Mouse (Mus musculus): Measurements from ENCODE around the gene Hmcn1. TPM values are rescaled to one million over a fixed set of nuclear protein-coding genes. Genes with fewer than 3 reads are reported as not detected.

Hmcn1 gene
- polyA plus RNA-seq, 1 experiment, result 1.6 TPM

DNA sequence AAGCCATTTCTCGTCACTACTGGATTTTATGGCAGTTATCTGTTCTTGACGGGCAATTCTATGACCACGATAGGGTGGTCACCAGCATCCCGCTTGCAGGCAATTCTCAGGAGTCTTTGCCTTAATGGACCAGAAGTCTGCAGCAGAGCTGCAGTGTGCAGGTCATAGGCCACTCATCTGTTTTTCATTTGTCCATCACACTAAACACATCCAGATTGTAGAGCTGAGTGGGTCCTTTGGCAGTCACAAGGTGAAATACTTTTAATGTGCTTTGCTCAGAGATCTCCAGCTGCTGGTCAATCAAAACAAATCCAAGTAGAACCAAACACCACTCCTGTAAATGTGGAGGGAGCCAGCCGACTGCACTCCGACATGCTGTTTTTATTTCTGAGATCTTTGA lies 311.2 kb downstream of the Hmcn1 start:
- no peak overlapping the region for H3K27ac ChIP-seq (ENCODE audit: insufficient read depth, low read length)
- H3K4me3 ChIP-seq (ENCODE audit: low read depth, low read length), result no peak overlapping the region

GRCm38 (mm10) chr1:150681433-150681832 lies 311.8 kb downstream of the Hmcn1 start:
- no peak overlapping the region for H3K27ac ChIP-seq (ENCODE audit: insufficient read depth, low read length)
- H3K36me3 ChIP-seq (ENCODE audit: control insufficient read depth, insufficient read depth, low read length, poor library complexity, severe bottlenecking), result no peaks in the 10 kb centered on the region
- no peaks in the 10 kb centered on the region for H3K9me3 ChIP-seq (replicated peaks; ENCODE audit: control insufficient read depth, insufficient read depth, low read length, poor library complexity, severe bottlenecking)
- H3K9ac ChIP-seq (ENCODE audit: low read depth, poor library complexity, severe bottlenecking), result no peak overlapping the region
- H3K4me1 ChIP-seq (ENCODE audit: control insufficient read depth, insufficient read depth, low read length), result no peaks in the 10 kb centered on the region
- H3K4me3 ChIP-seq (ENCODE audit: low read depth, low read length), result no peak overlapping the region
- no peaks in the 10 kb centered on the region for H3K27me3 ChIP-seq (ENCODE audit: control insufficient read depth, insufficient read depth, low read length, poor library complexity, severe bottlenecking)
- TF ChIP-seq EP300 (IDR thresholded peaks at IDR 0.05; ENCODE audit: insufficient read depth, low read depth, low read length), result no peak
- no peak for TF ChIP-seq CTCF (IDR thresholded peaks at IDR 0.05; ENCODE audit: low read depth, low read length)
- no peak for TF ChIP-seq POLR2A (IDR thresholded peaks at IDR 0.05; ENCODE audit: insufficient read depth, low read length)

More for the DNA sequence above, 311.2 kb downstream of the Hmcn1 start:
- Histone ChIP-seq H3K9ac (ENCODE audit: low read depth, poor library complexity, severe bottlenecking) (no peak overlapping the region), H3K27me3 (ENCODE audit: control insufficient read depth, insufficient read depth, low read length, poor library complexity, severe bottlenecking) (no peaks in the 10 kb centered on the region), H3K36me3 (ENCODE audit: control insufficient read depth, insufficient read depth, low read length, poor library complexity, severe bottlenecking) (no peaks in the 10 kb centered on the region; the same call in 1 of the 2 replicates), H3K9me3 (replicated peaks; ENCODE audit: control insufficient read depth, insufficient read depth, low read length, poor library complexity, severe bottlenecking) (no peaks in the 10 kb centered on the region), H3K4me1 (ENCODE audit: control insufficient read depth, insufficient read depth, low read length) (no peaks in the 10 kb centered on the region)
- TF ChIP-seq POLR2A (IDR thresholded peaks at IDR 0.05; ENCODE audit: insufficient read depth, low read length) (no peak), EP300 (IDR thresholded peaks at IDR 0.05; ENCODE audit: insufficient read depth, low read depth, low read length) (no peak), CTCF (IDR thresholded peaks at IDR 0.05; ENCODE audit: low read depth, low read length) (no peak)

- H3K9me3 ChIP-seq (replicated peaks; ENCODE audit: control insufficient read depth, insufficient read depth, low read length, poor library complexity, severe bottlenecking), result no peaks in the 10 kb centered on the region
- H3K4me1 ChIP-seq (ENCODE audit: control insufficient read depth, insufficient read depth, low read length), result no peaks in the 10 kb centered on the region
- TF ChIP-seq POLR2A (IDR thresholded peaks at IDR 0.05; ENCODE audit: insufficient read depth, low read length), result no peak
- TF ChIP-seq EP300 (IDR thresholded peaks at IDR 0.05; ENCODE audit: insufficient read depth, low read depth, low read length), result no peak
- TF ChIP-seq CTCF (IDR thresholded peaks at IDR 0.05; ENCODE audit: low read depth, low read length), result no peak
- H3K27me3 ChIP-seq (ENCODE audit: control insufficient read depth, insufficient read depth, low read length, poor library complexity, severe bottlenecking), result no peaks in the 10 kb centered on the region
- no peaks in the 10 kb centered on the region for H3K36me3 ChIP-seq (ENCODE audit: control insufficient read depth, insufficient read depth, low read length, poor library complexity, severe bottlenecking)
- no peak overlapping the region for H3K4me3 ChIP-seq (ENCODE audit: low read depth, low read length)
- H3K27ac ChIP-seq (ENCODE audit: insufficient read depth, low read length), result no peak overlapping the region
- no peak overlapping the region for H3K9ac ChIP-seq (ENCODE audit: low read depth, poor library complexity, severe bottlenecking)
Measured at GRCm38 (mm10) chr1:150681006-150681405, 312.2 kb downstream of the Hmcn1 start.

DNA sequence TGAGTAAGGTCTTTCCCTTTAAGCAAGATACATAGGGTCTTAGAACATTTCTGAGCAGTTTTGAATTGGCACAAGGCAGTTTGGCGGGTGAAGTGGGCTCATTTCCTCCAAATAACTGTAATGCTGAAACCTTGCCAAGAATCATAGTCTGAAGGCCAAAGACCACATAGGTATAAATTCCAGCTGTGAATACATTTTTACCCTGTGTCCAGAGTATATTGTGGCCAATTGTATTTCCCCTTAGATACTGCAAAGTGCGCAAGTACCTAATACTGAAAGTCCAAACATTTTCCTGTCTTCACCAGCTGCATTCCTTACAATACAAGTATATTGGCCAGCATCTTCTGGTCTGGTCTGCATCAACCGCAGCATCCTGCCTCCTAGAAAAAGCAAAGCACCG lies 312.9 kb downstream of the Hmcn1 start:
- H3K4me3 ChIP-seq (ENCODE audit: low read depth, low read length), result no peak overlapping the region
- H3K27ac ChIP-seq (ENCODE audit: insufficient read depth, low read length), result no peak overlapping the region
- no peaks in the 10 kb centered on the region for H3K27me3 ChIP-seq (ENCODE audit: control insufficient read depth, insufficient read depth, low read length, poor library complexity, severe bottlenecking)
- no peaks in the 10 kb centered on the region for H3K4me1 ChIP-seq (ENCODE audit: control insufficient read depth, insufficient read depth, low read length)
- H3K9me3 ChIP-seq (replicated peaks; ENCODE audit: control insufficient read depth, insufficient read depth, low read length, poor library complexity, severe bottlenecking), result no peaks in the 10 kb centered on the region
- no peaks in the 10 kb centered on the region for H3K36me3 ChIP-seq (ENCODE audit: control insufficient read depth, insufficient read depth, low read length, poor library complexity, severe bottlenecking)
- H3K9ac ChIP-seq (ENCODE audit: low read depth, poor library complexity, severe bottlenecking), result no peak overlapping the region
- TF ChIP-seq POLR2A (IDR thresholded peaks at IDR 0.05; ENCODE audit: insufficient read depth, low read length), result no peak
- no peak for TF ChIP-seq EP300 (IDR thresholded peaks at IDR 0.05; ENCODE audit: insufficient read depth, low read depth, low read length)
- TF ChIP-seq CTCF (IDR thresholded peaks at IDR 0.05; ENCODE audit: low read depth, low read length), result no peak

DNA sequence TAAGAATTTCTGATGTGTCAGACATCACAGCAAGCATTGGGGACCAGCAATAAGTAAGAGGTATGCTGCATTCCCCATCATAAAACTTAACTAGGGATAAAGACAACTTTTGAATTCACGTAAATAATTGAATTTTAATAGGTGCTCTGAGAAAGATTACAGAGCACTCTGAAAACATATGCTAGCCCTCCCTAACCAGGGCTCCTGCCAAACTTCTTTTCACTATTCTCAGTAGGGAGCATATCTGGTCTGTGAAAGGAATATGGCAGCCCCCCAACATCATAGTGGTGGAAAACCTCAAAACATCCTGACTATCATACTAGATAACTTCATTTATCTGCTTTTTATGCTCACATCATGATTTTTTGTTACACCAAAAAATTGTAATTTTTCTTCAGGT lies 347.9 kb downstream of the Hmcn1 start:
- Histone ChIP-seq H3K9me3 (replicated peaks; ENCODE audit: control insufficient read depth, insufficient read depth, low read length, poor library complexity, severe bottlenecking) (no peaks in the 10 kb centered on the region), H3K4me3 (ENCODE audit: low read depth, low read length) (no peak overlapping the region), H3K9ac (ENCODE audit: low read depth, poor library complexity, severe bottlenecking) (no peak overlapping the region), H3K36me3 (ENCODE audit: control insufficient read depth, insufficient read depth, low read length, poor library complexity, severe bottlenecking) (no peaks in the 10 kb centered on the region), H3K27ac (ENCODE audit: insufficient read depth, low read length) (no peak overlapping the region), H3K27me3 (ENCODE audit: control insufficient read depth, insufficient read depth, low read length, poor library complexity, severe bottlenecking) (no peaks in the 10 kb centered on the region), H3K4me1 (ENCODE audit: control insufficient read depth, insufficient read depth, low read length) (no peaks in the 10 kb centered on the region)
- TF ChIP-seq CTCF (IDR thresholded peaks at IDR 0.05; ENCODE audit: low read depth, low read length), result no peak
- no peak for TF ChIP-seq POLR2A (IDR thresholded peaks at IDR 0.05; ENCODE audit: insufficient read depth, low read length)
- no peak for TF ChIP-seq EP300 (IDR thresholded peaks at IDR 0.05; ENCODE audit: insufficient read depth, low read depth, low read length)

GRCm38 (mm10) chr1:150639522-150639921 lies 353.7 kb downstream of the Hmcn1 start:
- Histone ChIP-seq H3K9me3 (replicated peaks; ENCODE audit: control insufficient read depth, insufficient read depth, low read length, poor library complexity, severe bottlenecking) (no peaks in the 10 kb centered on the region), H3K27me3 (ENCODE audit: control insufficient read depth, insufficient read depth, low read length, poor library complexity, severe bottlenecking) (no peaks in the 10 kb centered on the region)
- TF ChIP-seq EP300 (IDR thresholded peaks at IDR 0.05; ENCODE audit: insufficient read depth, low read depth, low read length) (no peak), CTCF (IDR thresholded peaks at IDR 0.05; ENCODE audit: low read depth, low read length) (no peak), POLR2A (IDR thresholded peaks at IDR 0.05; ENCODE audit: insufficient read depth, low read length) (no peak)

More at GRCm38 (mm10) chr1:150639522-150639921, 353.7 kb downstream of the Hmcn1 start:
- H3K4me3 ChIP-seq (ENCODE audit: low read depth, low read length), result no peak overlapping the region
- H3K4me1 ChIP-seq (ENCODE audit: control insufficient read depth, insufficient read depth, low read length), result no peaks in the 10 kb centered on the region
- no peaks in the 10 kb centered on the region for H3K36me3 ChIP-seq (ENCODE audit: control insufficient read depth, insufficient read depth, low read length, poor library complexity, severe bottlenecking)
- no peak overlapping the region for H3K27ac ChIP-seq (ENCODE audit: insufficient read depth, low read length)
- no peak overlapping the region for H3K9ac ChIP-seq (ENCODE audit: low read depth, poor library complexity, severe bottlenecking)
